Mouse (Mus musculus) liver (tissue): ENCODE measurements around the gene Abcg3.
"Not testable (repeated sequence)": the region's sequence is repeated elsewhere in the genome, so short reads cannot be mapped to it uniquely, and the experiment has no call there.

Source experiments
- DNase-seq: peaks from one replicate; pipeline ENCODE4 v3.0.0-alpha.2; 2020; ENCODE audit warnings: mixed read lengths

Abcg3 gene

DNA sequence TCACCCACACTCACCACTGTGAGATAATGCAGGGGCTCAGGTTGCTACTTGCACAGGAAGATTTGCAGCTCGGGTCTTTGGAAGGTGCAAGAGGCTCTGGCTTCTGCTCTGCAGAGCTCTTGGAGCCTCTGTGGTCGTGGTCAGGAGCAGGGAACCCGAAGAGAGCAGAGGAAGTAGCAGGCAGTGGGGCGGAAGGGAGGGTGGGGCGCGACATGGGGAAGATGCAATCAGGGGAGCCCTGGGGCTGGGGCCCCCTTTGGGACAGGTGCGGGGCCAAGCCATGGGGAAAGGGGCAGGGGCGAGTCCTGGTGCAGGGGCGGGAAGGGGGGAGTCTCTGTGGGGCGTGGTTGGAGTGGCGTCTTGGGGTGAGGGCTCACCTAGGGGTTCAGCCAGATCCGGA, at the start of gene Abcg3:
Abcg3 (minus strand) TSS at position 184 of the 400 bp plus-strand sequence.
- peak; percentile 39 for DNase-seq

DNA sequence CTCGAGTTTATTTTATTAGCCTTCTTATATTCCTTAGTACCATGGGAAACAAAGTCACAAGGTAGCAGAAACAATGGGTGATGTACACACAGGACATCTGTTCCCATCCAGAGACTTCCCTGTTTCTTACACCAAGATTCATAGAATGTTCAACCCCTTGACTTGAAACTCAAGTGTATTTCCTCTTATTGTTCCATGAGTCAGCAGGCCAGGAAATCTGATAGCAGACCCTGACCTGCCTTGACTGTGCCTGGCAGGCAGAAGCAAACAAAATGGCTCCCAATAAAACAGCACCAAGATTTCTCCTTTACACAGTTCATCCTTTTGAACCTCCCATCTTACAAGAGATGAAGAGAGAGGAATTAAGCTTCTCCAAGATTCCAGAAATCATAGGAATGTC, 30.0 kb upstream of the Abcg3 start:
- no peak for DNase-seq

DNA sequence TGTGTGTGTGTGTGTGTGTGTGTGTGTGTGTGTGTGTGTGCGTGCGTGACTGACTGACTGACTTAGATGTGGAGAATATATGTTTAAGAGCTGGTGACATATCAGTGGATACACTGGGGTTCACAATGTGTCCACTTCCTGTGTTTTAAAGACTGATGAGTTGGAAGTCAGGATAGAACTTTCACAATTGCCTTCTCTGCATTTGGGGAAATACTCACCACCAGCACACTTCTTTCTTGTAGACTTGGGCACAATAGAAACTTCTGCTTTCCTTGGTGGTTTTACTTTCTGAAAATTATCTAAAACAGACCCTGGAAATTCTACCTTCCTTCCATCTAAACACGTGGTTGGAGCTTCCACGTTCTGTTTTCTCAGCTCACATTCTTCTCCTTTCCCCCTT, 29.1 kb upstream of the Abcg3 start:
- no peak for DNase-seq

DNA sequence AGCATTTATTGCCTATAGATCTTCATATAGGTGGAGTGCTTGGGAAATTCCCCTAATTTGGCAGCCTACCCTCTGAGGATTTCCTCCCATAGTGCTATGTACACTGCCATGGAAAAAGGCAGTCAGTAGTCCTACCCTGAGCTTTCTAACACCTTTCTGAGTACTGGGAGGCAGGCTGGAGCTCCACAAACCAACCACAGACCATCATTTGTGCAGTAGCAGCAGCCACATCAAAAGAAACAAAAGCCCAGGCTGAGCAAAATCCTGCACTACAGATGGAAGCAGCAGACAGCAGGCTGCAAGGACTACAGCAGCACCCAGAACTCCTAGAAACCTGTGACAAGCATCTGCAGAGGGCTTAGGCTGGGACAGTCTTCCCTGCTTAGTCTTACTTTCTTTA, 27.9 kb upstream of the Abcg3 start:
- no peak for DNase-seq

DNA sequence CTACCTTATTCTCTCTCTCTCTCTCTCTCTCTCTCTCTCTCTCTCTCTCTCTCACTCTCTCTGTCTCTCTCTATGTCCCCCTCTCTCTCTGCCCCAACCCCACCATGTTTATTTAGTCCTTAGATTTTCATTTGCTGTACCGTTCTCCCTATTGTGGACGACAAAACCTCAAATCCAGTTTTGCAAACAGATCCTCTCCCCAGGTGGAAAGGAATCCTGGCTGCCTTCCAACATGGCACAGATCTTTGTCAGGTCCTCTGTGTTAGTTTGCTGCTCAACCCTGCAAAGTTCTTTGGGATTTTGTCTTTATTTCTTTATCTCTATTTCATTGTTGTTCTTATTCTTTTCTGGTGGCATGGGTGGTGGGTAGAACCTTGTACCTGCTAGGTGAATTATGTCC, 6.9 kb upstream of the Abcg3 start:
- DNase-seq, result no peak

DNA sequence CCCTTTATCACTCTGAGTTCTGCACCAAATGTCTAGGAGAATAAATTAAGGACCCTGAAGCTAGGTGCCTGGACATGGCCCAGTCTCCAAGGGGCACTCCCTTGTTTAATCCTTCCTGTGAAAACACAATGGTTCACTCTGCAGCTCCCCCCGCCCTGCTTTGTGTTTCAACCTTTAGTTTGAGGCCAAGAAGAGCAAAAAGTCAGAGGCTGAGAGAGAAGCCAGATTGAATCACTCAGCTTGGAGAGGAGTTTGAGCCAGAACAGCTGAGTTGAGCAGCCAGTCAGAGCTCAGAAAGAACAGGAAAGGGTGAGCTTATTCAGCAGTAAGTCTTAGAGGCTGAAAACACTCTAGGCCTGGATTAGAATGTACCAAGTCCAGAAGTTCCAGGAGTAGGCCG, 5.5 kb upstream of the Abcg3 start:
- DNase-seq, result no peak

DNA sequence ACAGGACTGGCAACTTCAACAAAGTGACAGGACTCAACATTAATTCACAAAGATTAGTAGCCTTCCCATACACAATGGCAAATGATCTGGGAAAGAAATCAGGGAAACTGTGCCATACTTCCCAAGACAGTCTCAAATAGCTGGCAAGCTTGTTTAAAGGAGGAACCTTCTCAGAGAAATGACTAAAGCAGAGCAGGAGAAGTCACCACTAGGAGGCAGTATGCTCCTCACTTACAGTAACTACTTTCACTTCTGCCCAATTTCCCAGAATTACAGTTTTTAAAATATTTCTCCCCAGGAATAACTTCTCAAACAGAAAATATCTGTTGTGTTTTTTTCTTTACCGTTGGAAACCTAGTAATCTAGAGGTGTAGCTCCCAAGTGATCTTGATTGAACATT, 4.2 kb upstream of the Abcg3 start:
- DNase-seq, result no peak

DNA sequence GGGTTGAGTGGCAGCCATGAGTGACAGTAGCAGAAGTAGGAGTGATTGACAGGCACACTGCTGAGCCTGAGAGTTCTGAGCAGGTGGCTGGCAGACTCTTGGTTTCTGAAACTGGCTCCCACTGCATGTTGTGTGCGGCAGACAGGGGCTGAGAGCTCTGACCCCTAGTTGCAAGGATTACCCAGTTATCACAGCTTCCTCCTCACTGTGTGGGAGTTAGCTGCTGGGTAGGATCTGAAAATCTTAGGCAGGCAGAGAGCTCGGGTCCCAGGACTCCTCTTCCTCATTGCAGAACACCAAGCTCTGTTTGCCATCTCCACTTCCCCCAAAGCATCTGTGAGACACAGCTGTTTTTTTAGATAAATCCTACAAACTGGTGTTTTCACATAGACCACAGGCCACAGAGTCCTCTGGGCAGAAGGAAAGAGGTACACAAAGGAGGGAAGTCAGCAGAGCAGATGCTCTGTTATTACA, 3.4 kb downstream of the Abcg3 start:
- peak; percentile 4 for DNase-seq

DNA sequence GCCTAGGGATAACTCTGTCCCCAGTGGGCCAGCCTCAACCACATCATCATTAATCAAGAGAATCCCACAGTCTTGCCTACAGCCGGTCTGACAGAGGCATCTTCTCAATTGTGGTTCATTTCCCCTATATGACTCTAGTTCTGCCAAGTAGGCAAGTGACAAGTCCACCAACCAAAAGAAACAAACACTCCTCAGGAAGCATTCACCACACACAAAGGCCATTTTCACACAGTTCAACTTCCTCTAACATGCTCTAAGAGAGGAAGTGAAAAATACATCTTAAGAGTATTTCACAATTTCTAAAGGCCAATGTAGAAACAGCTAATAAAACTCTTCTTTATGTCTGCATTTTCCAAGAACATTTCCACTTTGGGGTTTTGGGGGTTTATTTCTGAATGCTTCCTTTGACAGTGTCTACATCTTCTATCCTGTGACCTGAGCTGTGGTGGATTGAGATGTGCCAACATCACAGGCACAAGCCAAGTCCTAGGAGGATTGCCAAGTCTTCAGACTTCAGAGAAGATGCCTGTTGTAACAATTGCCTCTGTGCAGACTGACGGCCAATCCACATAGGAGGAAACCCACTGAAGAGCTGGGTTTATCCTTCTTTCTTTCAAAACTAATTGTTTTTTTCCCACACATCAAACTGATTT, 24.3 kb downstream of the Abcg3 start:
- no peak for DNase-seq

DNA sequence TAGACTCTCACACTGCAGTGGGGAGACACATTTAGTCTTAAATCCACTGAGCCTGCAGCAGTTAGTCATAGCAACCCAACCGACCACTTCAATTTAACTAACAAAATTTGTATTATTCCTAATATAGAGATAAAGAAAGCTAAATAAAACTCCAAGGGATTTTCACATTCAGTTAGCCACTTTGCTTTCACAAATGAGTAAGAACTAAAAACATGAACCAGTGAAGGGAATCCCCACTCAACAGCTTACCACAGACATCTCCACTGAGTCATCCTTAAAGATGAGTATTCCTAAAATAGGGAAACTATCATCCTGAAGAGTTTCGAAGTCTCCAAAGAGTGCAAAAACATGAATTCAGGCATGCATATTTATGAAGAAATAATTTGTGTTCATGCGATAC, 27.3 kb downstream of the Abcg3 start:
- no peak for DNase-seq

DNA sequence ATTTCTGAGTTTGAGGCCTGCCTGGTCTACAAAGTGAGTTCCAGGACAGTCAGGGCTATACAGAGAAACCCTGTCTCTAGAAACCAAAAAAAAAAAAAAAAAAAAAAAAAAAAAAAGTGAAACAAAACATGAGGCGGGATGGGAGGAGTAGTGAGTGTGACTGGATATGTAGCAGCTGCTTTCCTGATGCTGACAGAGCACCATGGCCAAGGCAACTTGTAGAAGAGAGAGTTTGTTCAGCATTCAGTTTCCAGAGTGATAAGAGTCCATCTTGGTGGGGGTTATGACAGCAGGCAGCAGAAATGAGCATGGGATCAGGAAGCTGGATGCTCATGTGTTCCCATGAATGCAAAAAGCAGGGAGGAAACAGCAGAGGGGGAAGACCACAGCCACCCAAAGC, 35.6 kb downstream of the Abcg3 start:
- DNase-seq, result no peak

DNA sequence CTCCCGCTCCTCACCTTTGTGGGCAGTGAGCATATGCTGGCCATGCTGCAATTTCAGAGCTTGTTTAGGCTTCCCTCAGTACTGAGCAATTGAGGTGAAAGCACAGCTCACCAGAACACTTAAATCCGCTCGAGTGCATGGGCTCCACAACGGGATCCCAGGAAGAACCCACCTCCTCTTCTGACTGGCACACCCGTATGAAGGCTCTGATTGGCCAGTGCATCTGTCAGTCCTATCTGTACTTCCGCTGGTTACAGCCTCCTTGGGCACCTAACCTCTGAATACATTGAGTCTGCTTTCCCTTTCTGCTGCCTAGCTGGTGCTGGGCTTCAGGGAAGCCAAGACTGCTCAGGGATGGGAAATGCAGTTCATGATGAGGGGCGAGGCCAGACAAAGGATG, 48.4 kb downstream of the Abcg3 start:
- DNase-seq, result no peak

DNA sequence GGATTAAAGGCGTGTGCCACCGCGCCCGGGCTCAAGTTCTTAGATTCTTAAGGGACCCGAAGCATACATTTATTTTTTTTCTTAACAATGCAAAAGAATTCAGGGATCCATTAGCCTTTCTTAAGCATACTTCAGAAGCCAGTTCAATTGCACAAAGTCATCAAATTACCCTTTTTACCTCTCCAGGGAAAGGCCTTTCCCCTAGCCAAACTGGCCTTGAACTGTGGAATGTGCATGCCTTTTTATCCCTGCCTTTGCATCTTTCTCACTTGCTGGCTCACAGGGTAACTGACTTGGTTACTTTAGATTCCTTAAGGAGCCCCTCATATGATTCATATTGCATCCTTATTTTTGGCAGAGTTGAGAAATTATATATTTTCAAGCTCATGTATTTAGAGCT, 76.0 kb downstream of the Abcg3 start:
- not testable (repeated sequence) for DNase-seq
